Mouse (Mus musculus) cerebellum, adult 11-12 months (tissue): Measurements from ENCODE around the gene Uckl1.
A peak's percentile ranks its signal among the peaks of the same experiment; 100 is the strongest.

Experiments used
- DNase-seq: peaks from one replicate; pipeline ENCODE4 v3.0.0; 2022

The Uckl1 gene

GRCm38 (mm10) chr2:181589011-181589731 lies 4.5 kb upstream of the Uckl1 start:
- DNase-seq: peak; percentile 68

GRCm38 (mm10) chr2:181588229-181588780 lies 3.6 kb upstream of the Uckl1 start:
- DNase-seq: peak; percentile 47

GRCm38 (mm10) chr2:181587796-181588195 lies 3.1 kb upstream of the Uckl1 start:
- DNase-seq: peak; percentile 26

- DNase-seq: peak; percentile 35
Observed at GRCm38 (mm10) chr2:181586124-181586523, 1.4 kb upstream of the Uckl1 start.

- peak; percentile 27 for DNase-seq
Observed at GRCm38 (mm10) chr2:181585506-181585905, 814 bp upstream of the Uckl1 start.

GRCm38 (mm10) chr2:181583460-181584257 lies 1.0 kb downstream of the Uckl1 start:
- peak; percentile 40 for DNase-seq

- peak; percentile 52 for DNase-seq
Observed at GRCm38 (mm10) chr2:181582939-181583338, 1.8 kb downstream of the Uckl1 start.

GRCm38 (mm10) chr2:181582358-181582757 lies 2.3 kb downstream of the Uckl1 start:
- no peak for DNase-seq

GRCm38 (mm10) chr2:181581402-181582120 lies 3.1 kb downstream of the Uckl1 start:
- peak; percentile 87 for DNase-seq

- DNase-seq: peak; percentile 87
Observed at GRCm38 (mm10) chr2:181581016-181581401, 3.7 kb downstream of the Uckl1 start.

GRCm38 (mm10) chr2:181580131-181580772 lies 4.4 kb downstream of the Uckl1 start:
- DNase-seq: no peak

GRCm38 (mm10) chr2:181579681-181580080 lies 5.0 kb downstream of the Uckl1 start:
- peak; percentile 20 for DNase-seq

GRCm38 (mm10) chr2:181578790-181579618 lies 5.7 kb downstream of the Uckl1 start:
- peak; percentile 34 for DNase-seq

GRCm38 (mm10) chr2:181577981-181578581 lies 6.6 kb downstream of the Uckl1 start:
- peak; percentile 78 for DNase-seq

- DNase-seq: peak; percentile 25
Observed at GRCm38 (mm10) chr2:181577126-181577525, 7.6 kb downstream of the Uckl1 start.

GRCm38 (mm10) chr2:181576613-181577012 lies 8.1 kb downstream of the Uckl1 start:
- peak; percentile 14 for DNase-seq

- peak; percentile 31 for DNase-seq
Observed at GRCm38 (mm10) chr2:181574921-181575545, 9.7 kb downstream of the Uckl1 start.

- peak; percentile 33 for DNase-seq
Observed at GRCm38 (mm10) chr2:181573961-181574360, 10.7 kb downstream of the Uckl1 start.

- peak; percentile 87 for DNase-seq
Observed at GRCm38 (mm10) chr2:181572921-181573920, 11.5 kb downstream of the Uckl1 start.
